Mouse (Mus musculus) embryonic fibroblast, embryonic 13.5 days (primary cell): Measurements from ENCODE around the gene Rpn1.

Source experiments
- CTCF ChIP-seq: IDR thresholded peaks from 2 replicates; pipeline ENCODE4 v1.5.1; 2011; ENCODE audit warnings: mild to moderate bottlenecking, control low read depth, low read length, moderate library complexity, borderline replicate concordance; ENCODE audit not compliant: insufficient read depth
- POLR2A ChIP-seq: IDR thresholded peaks from 2 replicates; pipeline ENCODE4 v1.6.1; 2011; ENCODE audit warnings: low read depth, mild to moderate bottlenecking, control low read depth, low read length, moderate library complexity

DNA sequence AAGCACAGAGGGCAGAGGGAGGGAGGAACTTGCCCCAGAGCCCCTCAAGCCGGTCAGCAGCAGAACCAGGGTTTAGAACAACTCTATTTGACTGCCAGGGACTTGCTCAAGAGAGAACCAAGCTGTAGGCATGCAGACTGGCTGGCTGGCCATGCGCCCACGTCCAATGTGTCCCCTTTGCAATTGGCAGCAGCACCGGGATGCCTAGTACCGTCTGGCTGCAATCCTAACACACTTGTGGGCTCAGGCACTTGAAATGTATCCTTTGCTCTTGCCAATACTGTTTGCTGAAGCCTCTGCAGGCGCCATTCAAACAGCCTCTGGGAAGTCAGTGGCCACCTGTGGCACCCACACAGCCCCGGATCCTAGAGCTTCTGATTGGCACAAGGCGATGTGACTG is 56.0 kb downstream of the Rpn1 start:
- TF ChIP-seq POLR2A (no peak), CTCF (no peak)
